Mouse (Mus musculus) embryonic facial prominence, embryonic 10.5 days (tissue): ENCODE measurements around the gene Ntrk3. TPM values are rescaled to one million over a fixed set of nuclear protein-coding genes. Genes with fewer than 3 reads are reported as not detected.
A peak's percentile ranks its signal among the peaks of the same experiment; 100 is the strongest.

Experiments
- DNase-seq: peaks from one replicate; pipeline ENCODE4 v3.0.0-alpha.2; 2017; ENCODE audit warnings: low spot score
- H3K27ac ChIP-seq: fragments of 300-500 bp; sonication (generic); replicated peaks from 2 replicates; pipeline ENCODE4 v1.5.1; 2016; ENCODE audit warnings: mild to moderate bottlenecking
- H3K27me3 ChIP-seq: fragments of 300-500 bp; sonication (generic); replicated peaks from 2 replicates; pipeline ENCODE4 v1.6.1; 2016; ENCODE audit warnings: low read depth, mild to moderate bottlenecking; ENCODE audit not compliant: poor library complexity, severe bottlenecking
- H3K36me3 ChIP-seq: fragments of 300-500 bp; sonication (generic); replicated peaks from 2 replicates; pipeline ENCODE4 v1.6.1; 2016; ENCODE audit warnings: mild to moderate bottlenecking, moderate library complexity
- H3K4me1 ChIP-seq: fragments of 300-500 bp; sonication (generic); 2 replicates; pipeline ENCODE4 v1.6.1; 2016
- H3K4me3 ChIP-seq: fragments of 300-500 bp; sonication (generic); 2 replicates; pipeline ENCODE4 v1.5.1; 2016; ENCODE audit warnings: mild to moderate bottlenecking, moderate library complexity
- H3K9me3 ChIP-seq: fragments of 300-500 bp; sonication (generic); 2 replicates; pipeline ENCODE4 v1.6.1; 2016; ENCODE audit warnings: mild to moderate bottlenecking
- WGBS: fragments of 180-500 bp; shearing (Covaris S2); methylation state at CpG from one replicate; pipeline ENCODE4 v1.1.7; 2016; 5-methylcytosine and 5-hydroxymethylcytosine counted together
- polyA plus RNA-seq: library from polyadenylated mRNA; unstranded; fragments of >200 nt; fragmentation: Nextera tagmentation; extraction: Ambion mirVana; gene quantifications from 2 replicates; pipeline ENCODE4 v1.2.1, GENCODE M21; 2016

Ntrk3 gene
- polyA plus RNA-seq, 1 experiment from 2014 or later, result 1.9 TPM

DNA sequence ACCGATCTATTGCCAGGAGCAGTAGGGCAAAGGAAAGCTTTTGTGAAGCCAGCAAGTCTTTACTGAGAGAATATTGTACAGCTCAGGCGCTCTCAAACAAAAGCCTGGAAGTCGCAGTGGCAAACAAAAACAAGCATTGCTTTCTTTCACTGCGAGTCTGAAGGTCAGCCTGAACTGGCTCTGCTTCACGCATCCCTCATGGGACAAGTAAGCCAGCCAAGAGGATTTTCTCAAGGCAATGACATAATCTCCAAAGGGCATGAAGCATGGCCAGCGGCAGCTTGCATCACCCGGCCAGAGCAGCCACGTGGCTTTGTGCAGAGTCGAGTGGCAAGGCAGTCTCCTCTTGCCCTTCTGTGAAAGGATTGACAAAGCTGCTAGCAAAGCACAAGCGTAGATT, 79.8 kb downstream of the Ntrk3 start:
- 58% methylated on average over 10 of the region's 10 CpGs for WGBS
- no peaks in the 10 kb centered on the region for H3K36me3 ChIP-seq
- H3K27ac ChIP-seq, result 0 out of 2 replicates have a peak overlapping the region, but pooled peaks have one; percentile 6
- peaks cover 4% of the 10 kb centered on the region; the same call in 1 of the 2 replicates for H3K4me1 ChIP-seq
- H3K27me3 ChIP-seq, result 0 out of 2 replicates have a peak, but pooled peaks cover 10% of the 10 kb centered on the region
- peak; percentile 9 for DNase-seq
- no peak overlapping the region for H3K4me3 ChIP-seq
- no peaks in the 10 kb centered on the region for H3K9me3 ChIP-seq

DNA sequence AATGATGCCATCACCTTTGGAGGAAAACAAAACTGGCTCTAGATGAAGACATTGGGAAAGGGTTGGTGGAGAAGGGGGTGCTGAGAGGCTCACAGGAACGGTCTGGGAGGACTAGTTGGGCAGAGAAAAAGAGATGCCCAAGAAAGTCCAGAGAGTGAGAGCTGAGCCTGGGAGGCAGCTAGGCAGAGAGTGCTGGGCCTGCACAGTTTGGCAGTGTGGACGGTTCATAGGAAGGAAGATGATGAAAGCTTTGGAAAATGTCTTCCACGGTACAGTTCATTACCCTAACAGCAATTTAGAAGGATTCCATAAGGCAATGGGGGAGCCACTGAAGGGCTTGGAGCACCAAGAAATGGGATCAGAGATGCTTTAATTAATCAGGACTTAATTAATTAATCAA, 81.6 kb downstream of the Ntrk3 start:
- H3K4me1 ChIP-seq, result peaks cover 4% of the 10 kb centered on the region; the same call in 1 of the 2 replicates
- H3K9me3 ChIP-seq, result no peaks in the 10 kb centered on the region
- no peak for DNase-seq
- H3K27ac ChIP-seq, result no peak overlapping the region
- H3K4me3 ChIP-seq, result no peak overlapping the region
- WGBS, result 68% methylated on average over 3 of the region's 3 CpGs
- H3K27me3 ChIP-seq, result 0 out of 2 replicates have a peak, but pooled peaks cover 10% of the 10 kb centered on the region
- H3K36me3 ChIP-seq, result no peaks in the 10 kb centered on the region

DNA sequence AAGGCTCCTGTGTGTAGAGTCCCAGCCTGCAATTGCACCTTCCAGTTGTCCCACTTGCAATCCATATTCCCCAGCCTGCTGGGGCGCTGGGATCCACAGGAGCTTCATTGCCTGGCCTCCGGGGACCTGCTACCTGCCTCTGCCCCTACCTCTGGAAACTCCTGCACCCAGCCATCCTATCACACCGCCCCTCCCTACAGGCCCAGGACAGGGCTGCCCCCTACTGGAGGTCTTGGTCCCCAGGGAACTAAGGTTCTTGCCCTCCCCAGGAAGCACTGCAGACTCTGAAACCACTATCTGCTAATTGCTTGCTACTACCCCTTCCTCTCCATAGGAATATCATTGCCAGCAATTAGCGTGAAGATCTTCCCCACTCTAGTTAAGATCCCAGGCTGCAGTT, 84.1 kb downstream of the Ntrk3 start:
- Histone ChIP-seq H3K27me3 (0 out of 2 replicates have a peak, but pooled peaks cover 10% of the 10 kb centered on the region), H3K9me3 (no peaks in the 10 kb centered on the region)
- 29% methylated on average over 4 of the region's 4 CpGs for WGBS

GRCm38 (mm10) chr7:78652296-78652695, 85.5 kb downstream of the Ntrk3 start:
- Histone ChIP-seq H3K4me1 (no peaks in the 10 kb centered on the region), H3K4me3 (no peak overlapping the region), H3K27ac (no peak overlapping the region), H3K9me3 (no peaks in the 10 kb centered on the region), H3K36me3 (no peaks in the 10 kb centered on the region), H3K27me3 (0 out of 2 replicates have a peak, but pooled peaks cover 6% of the 10 kb centered on the region)
- no peak for DNase-seq
- 66% methylated on average over 1 of the region's 1 CpGs for WGBS

More for the DNA sequence above, 84.1 kb downstream of the Ntrk3 start:
- Histone ChIP-seq H3K36me3 (no peaks in the 10 kb centered on the region), H3K4me3 (no peak overlapping the region), H3K27ac (no peak overlapping the region), H3K4me1 (peaks cover 4% of the 10 kb centered on the region; the same call in 1 of the 2 replicates)
- no peak for DNase-seq

- no peak overlapping the region for H3K4me3 ChIP-seq
- H3K27me3 ChIP-seq, result 0 out of 2 replicates have a peak, but pooled peaks cover 6% of the 10 kb centered on the region
- DNase-seq, result no peak
- no peaks in the 10 kb centered on the region for H3K9me3 ChIP-seq
- H3K4me1 ChIP-seq, result no peaks in the 10 kb centered on the region
- no peaks in the 10 kb centered on the region for H3K36me3 ChIP-seq
- no peak overlapping the region for H3K27ac ChIP-seq
- whole genome bisulfite sequencing, result 56% methylated on average over 1 of the region's 1 CpGs
Measured at GRCm38 (mm10) chr7:78651540-78651939, 86.3 kb downstream of the Ntrk3 start.

DNA sequence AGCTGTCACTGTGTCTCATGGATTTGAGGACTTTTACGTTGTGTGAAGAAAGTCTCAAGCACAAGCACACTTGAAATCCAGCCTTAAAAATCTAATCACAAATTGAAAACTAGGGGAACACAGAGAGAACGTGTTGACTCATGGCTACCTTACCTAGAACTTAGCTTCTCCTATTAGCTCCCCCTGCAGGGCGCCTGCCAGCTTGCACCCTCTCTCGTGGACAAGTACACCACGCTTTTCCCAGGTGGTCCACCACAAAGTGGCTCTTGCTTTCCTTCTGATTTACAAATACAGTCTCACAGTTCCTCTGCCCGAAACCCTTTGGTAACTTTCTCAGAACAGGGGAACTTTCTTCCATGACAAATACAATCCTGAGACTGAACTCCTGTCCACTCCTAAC, 94.1 kb downstream of the Ntrk3 start:
- Histone ChIP-seq H3K4me1 (no peaks in the 10 kb centered on the region), H3K27me3 (no peaks in the 10 kb centered on the region), H3K36me3 (no peaks in the 10 kb centered on the region), H3K9me3 (no peaks in the 10 kb centered on the region), H3K4me3 (no peak overlapping the region), H3K27ac (no peak overlapping the region)
- 65% methylated on average over 6 of the region's 6 CpGs for WGBS
- no peak for DNase-seq

GRCm38 (mm10) chr7:78623686-78624085, 114.1 kb downstream of the Ntrk3 start:
- no peak for DNase-seq
- Histone ChIP-seq H3K27me3 (no peaks in the 10 kb centered on the region; the same call in 1 of the 2 replicates), H3K27ac (no peak overlapping the region), H3K36me3 (no peaks in the 10 kb centered on the region), H3K9me3 (no peaks in the 10 kb centered on the region), H3K4me1 (peaks cover 13% of the 10 kb centered on the region), H3K4me3 (no peak overlapping the region)
- WGBS, result 87% methylated on average over 4 of the region's 4 CpGs

DNA sequence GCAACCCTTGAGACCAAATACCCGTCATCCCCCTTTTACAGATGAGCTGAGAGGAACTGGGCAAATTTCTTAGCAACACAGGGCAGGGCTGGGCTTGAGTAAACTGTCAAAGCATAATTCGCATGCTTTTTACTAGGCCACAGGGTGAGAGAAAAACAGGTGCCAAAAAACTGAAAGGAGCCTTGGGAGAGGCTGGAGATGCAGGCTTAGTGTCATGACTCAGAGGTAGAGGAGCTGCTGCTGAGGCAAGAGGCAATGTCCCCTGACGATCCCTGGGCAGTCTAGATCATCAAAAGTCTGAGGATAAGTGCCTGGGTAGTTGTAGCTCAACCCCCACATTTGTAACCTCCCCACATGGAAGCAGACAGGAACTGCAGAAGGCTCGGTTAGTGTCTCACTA, 116.7 kb downstream of the Ntrk3 start:
- Histone ChIP-seq H3K4me1 (peaks cover 13% of the 10 kb centered on the region), H3K4me3 (no peak overlapping the region), H3K9me3 (no peaks in the 10 kb centered on the region), H3K27ac (no peak overlapping the region), H3K36me3 (no peaks in the 10 kb centered on the region), H3K27me3 (no peaks in the 10 kb centered on the region; the same call in 1 of the 2 replicates)
- 55% methylated on average over 4 of the region's 4 CpGs for WGBS
- no peak for DNase-seq

- H3K36me3 ChIP-seq, result no peaks in the 10 kb centered on the region
- 39% methylated on average over 9 of the region's 9 CpGs for WGBS
- no peaks in the 10 kb centered on the region for H3K9me3 ChIP-seq
- H3K4me1 ChIP-seq, result peaks cover 13% of the 10 kb centered on the region
- no peak overlapping the region for H3K27ac ChIP-seq
- no peak overlapping the region for H3K4me3 ChIP-seq
- no peak for DNase-seq
- no peaks in the 10 kb centered on the region for H3K27me3 ChIP-seq
Measured at GRCm38 (mm10) chr7:78619818-78620577, 117.8 kb downstream of the Ntrk3 start.

- Histone ChIP-seq H3K27ac (no peak overlapping the region), H3K27me3 (no peaks in the 10 kb centered on the region), H3K4me3 (no peak overlapping the region), H3K36me3 (no peaks in the 10 kb centered on the region), H3K4me1 (peaks cover 24% of the 10 kb centered on the region), H3K9me3 (no peaks in the 10 kb centered on the region)
- no peak for DNase-seq
- 37% methylated on average over 5 of the region's 5 CpGs for WGBS
Measured at GRCm38 (mm10) chr7:78605538-78606130, 132.2 kb downstream of the Ntrk3 start.

GRCm38 (mm10) chr7:78603922-78604321, 133.9 kb downstream of the Ntrk3 start:
- Histone ChIP-seq H3K27ac (no peak overlapping the region), H3K36me3 (no peaks in the 10 kb centered on the region), H3K4me3 (no peak overlapping the region), H3K27me3 (peaks cover 7% of the 10 kb centered on the region), H3K9me3 (no peaks in the 10 kb centered on the region), H3K4me1 (peaks cover 17% of the 10 kb centered on the region; the same call in 1 of the 2 replicates)
- DNase-seq, result no peak
- WGBS, result 45% methylated on average over 7 of the region's 7 CpGs

DNA sequence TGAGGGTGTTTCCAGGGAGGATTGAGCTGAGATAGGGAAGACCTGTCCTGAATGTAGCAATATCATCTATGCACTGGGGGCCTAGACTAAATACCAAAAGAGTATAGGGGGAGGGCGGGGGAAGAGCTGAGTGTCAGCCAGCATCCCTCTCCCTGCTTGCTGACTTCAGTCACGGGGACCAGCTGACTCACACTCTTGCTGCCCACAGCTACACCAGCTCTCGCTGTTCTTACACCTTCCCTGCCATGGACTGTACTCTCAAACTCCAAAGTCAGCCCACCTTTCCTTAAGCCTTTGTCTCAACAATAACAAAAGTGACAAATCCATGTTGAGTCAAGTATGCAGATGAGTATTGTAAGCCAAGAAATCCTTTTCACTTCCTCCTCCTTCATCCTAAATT, 136.0 kb downstream of the Ntrk3 start:
- H3K4me3 ChIP-seq, result no peak overlapping the region
- H3K4me1 ChIP-seq, result peaks cover 27% of the 10 kb centered on the region; the same call in 1 of the 2 replicates
- H3K27me3 ChIP-seq, result peaks cover 28% of the 10 kb centered on the region
- no peaks in the 10 kb centered on the region for H3K36me3 ChIP-seq
- H3K9me3 ChIP-seq, result no peaks in the 10 kb centered on the region
- DNase-seq, result no peak
- WGBS, result 82% methylated on average over 3 of the region's 3 CpGs
- no peak overlapping the region for H3K27ac ChIP-seq

DNA sequence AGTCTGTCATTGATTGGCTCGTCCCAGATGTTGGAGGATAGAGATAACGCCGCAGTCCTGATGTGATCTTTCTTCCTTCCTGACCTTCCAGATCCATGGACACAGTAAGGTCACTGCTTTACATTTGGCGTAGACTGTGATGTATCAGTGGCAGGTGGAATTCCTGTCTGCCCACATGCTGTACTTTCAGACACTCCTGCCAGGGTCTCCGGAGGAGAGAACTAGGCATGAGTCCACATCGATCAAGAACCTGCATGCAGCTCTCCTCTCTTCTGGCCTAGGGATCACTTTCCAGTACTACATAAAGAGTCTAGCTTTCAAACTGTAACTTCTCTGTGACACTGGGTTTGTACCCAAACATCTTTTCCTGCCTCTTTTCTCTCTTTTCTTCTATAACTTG, 136.9 kb downstream of the Ntrk3 start:
- H3K27ac ChIP-seq, result no peak overlapping the region
- H3K4me3 ChIP-seq, result no peak overlapping the region
- 94% methylated on average over 6 of the region's 6 CpGs for WGBS
- H3K36me3 ChIP-seq, result no peaks in the 10 kb centered on the region
- H3K9me3 ChIP-seq, result no peaks in the 10 kb centered on the region
- peaks cover 27% of the 10 kb centered on the region; the same call in 1 of the 2 replicates for H3K4me1 ChIP-seq
- DNase-seq, result no peak
- H3K27me3 ChIP-seq, result peaks cover 38% of the 10 kb centered on the region
